16 mouse cellular contexts compared by ENCODE assay signal in genomic region chr14:61030366-61030765, GRCm38 (mm10). TPM values are rescaled to one million over a fixed set of nuclear protein-coding genes. Genes with fewer than 3 reads are reported as not detected.
"Had no signal": no experiment of that assay in that cellular context is flagged by ENCODE, and none has a peak within 500 bp of the region (broad histone marks: within the 10 kb centered on the region; RNA-seq: fewer than 3 reads in every experiment).

No protein-coding gene starts in this region.

- H3K36me3 ChIP-seq: limb, embryonic 13.5 days; liver, embryonic 12.5 days; midbrain, embryonic 12.5 days; neural tube, embryonic 13.5 days had no signal

- ATAC-seq: intestine, postnatal 0 days; liver, embryonic 12.5 days; midbrain, embryonic 16.5 days had no signal

- H3K27me3 ChIP-seq: limb, embryonic 13.5 days; liver, embryonic 12.5 days; midbrain, embryonic 12.5 days; neural tube, embryonic 13.5 days had no signal

- DNase-seq: kidney, adult 8-10 months; kidney, postnatal 25 days; layer of hippocampus, adult 9-11 months; layer of hippocampus, postnatal 36 days; retina, postnatal 1 day; right cerebral cortex, postnatal 4 days; spleen, adult 18-20 months; thymus, adult 18-20 months; thymus, postnatal 14 days had no signal

- H3K4me3 ChIP-seq: limb, embryonic 13.5 days; liver, embryonic 12.5 days; midbrain, embryonic 12.5 days; neural tube, embryonic 13.5 days had no signal

- H3K27ac ChIP-seq: limb, embryonic 13.5 days; liver, embryonic 12.5 days; macrophage; midbrain, embryonic 12.5 days; neural tube, embryonic 13.5 days had no signal

- H3K4me2 ChIP-seq: limb, embryonic 13.5 days; liver, embryonic 12.5 days; midbrain, embryonic 12.5 days; neural tube, embryonic 13.5 days had no signal

- H3K9me3 ChIP-seq: limb, embryonic 13.5 days; liver, embryonic 12.5 days; midbrain, embryonic 12.5 days; neural tube, embryonic 13.5 days had no signal

- H3K4me1 ChIP-seq: liver, embryonic 12.5 days; neural tube, embryonic 13.5 days had no signal

- H3K9ac ChIP-seq: limb, embryonic 13.5 days; liver, embryonic 12.5 days; midbrain, embryonic 12.5 days; neural tube, embryonic 13.5 days had no signal

RNA-seq across cellular contexts. Expression of gene Tnfrsf19, which starts 15.9 kb away (rescaled TPM):
- polyA plus RNA-seq: macrophage had no signal
